Mouse (Mus musculus): Measurements from ENCODE around the gene Foxs1. TPM values are rescaled to one million over a fixed set of nuclear protein-coding genes. Genes with fewer than 3 reads are reported as not detected.

Gene Foxs1
- polyA plus RNA-seq, 1 experiment from 2014 or later = 0.36 TPM

GRCm38 (mm10) chr2:152884101-152884645 is 48.8 kb downstream of the Foxs1 start:
- H3K9me3 ChIP-seq = no peaks in the 10 kb centered on the region
- no peaks in the 10 kb centered on the region for H3K4me1 ChIP-seq
- H3K27ac ChIP-seq = no peak overlapping the region
- WGBS = 93% methylated on average over 6 of the region's 6 CpGs
- DNase-seq (ENCODE audit: low spot score) = no peak
- H3K27me3 ChIP-seq (ENCODE audit: insufficient read depth, poor library complexity, severe bottlenecking) = no peaks in the 10 kb centered on the region
- no peak overlapping the region for H3K4me3 ChIP-seq
- H3K36me3 ChIP-seq = peaks cover 96% of the 10 kb centered on the region

Other genes starting within 250 kb of the Foxs1 start
- 28.0 and 33.2 TPM in 2 replicates for gene Mcts2, start 246.2 kb downstream of the Foxs1 start, polyA plus RNA-seq (2016; fragmentation: Nextera tagmentation; extraction: Ambion mirVana)
- 92.5 and 124 TPM in 2 replicates for gene Id1, start 197.0 kb downstream of the Foxs1 start, polyA plus RNA-seq (2016; fragmentation: Nextera tagmentation; extraction: Ambion mirVana)
- gene Cox4i2, start 179.0 kb downstream of the Foxs1 start, polyA plus RNA-seq (2016; fragmentation: Nextera tagmentation; extraction: Ambion mirVana) = 18.8 and 21.1 TPM in 2 replicates
- gene Bcl2l1, start 101.5 kb downstream of the Foxs1 start, polyA plus RNA-seq (2016; fragmentation: Nextera tagmentation; extraction: Ambion mirVana) = 72.8 and 76.2 TPM in 2 replicates
- 74.7 and 97.0 TPM in 2 replicates for gene Tpx2, start 85.2 kb downstream of the Foxs1 start, polyA plus RNA-seq (2016; fragmentation: Nextera tagmentation; extraction: Ambion mirVana)
- gene Mylk2, start 21.9 kb downstream of the Foxs1 start, polyA plus RNA-seq (2016; fragmentation: Nextera tagmentation; extraction: Ambion mirVana) = 0.05 and 0.07 TPM in 2 replicates
- gene Dusp15, start 18.5 kb upstream of the Foxs1 start, polyA plus RNA-seq (2016; fragmentation: Nextera tagmentation; extraction: Ambion mirVana) = 0.04 TPM in 2 replicates
- 0.47 and 0.85 TPM in 2 replicates for gene Ttll9, start 29.3 kb upstream of the Foxs1 start, polyA plus RNA-seq (2016; fragmentation: Nextera tagmentation; extraction: Ambion mirVana)
- gene Pdrg1, start 82.2 kb upstream of the Foxs1 start, polyA plus RNA-seq (2016; fragmentation: Nextera tagmentation; extraction: Ambion mirVana) = 89.9 and 94.4 TPM in 2 replicates
- not detected in 2 replicates for gene Xkr7, start 98.6 kb upstream of the Foxs1 start, polyA plus RNA-seq (2016; fragmentation: Nextera tagmentation; extraction: Ambion mirVana)
- 4.4 and 5.1 TPM in 2 replicates for gene Ccm2l, start 132.7 kb upstream of the Foxs1 start, polyA plus RNA-seq (2016; fragmentation: Nextera tagmentation; extraction: Ambion mirVana)
- gene Hck, start 175.3 kb upstream of the Foxs1 start, polyA plus RNA-seq (2016; fragmentation: Nextera tagmentation; extraction: Ambion mirVana) = 0.48 and 1.3 TPM in 2 replicates
- gene Tm9sf4, start 228.1 kb upstream of the Foxs1 start, polyA plus RNA-seq (2016; fragmentation: Nextera tagmentation; extraction: Ambion mirVana) = 74.4 and 80.4 TPM in 2 replicates